Mouse (Mus musculus): ENCODE results near the gene Tango2. TPM values are rescaled to one million over a fixed set of nuclear protein-coding genes. Genes with fewer than 3 reads are reported as not detected.

Tango2 gene
- polyA plus RNA-seq, 1 experiment from 2014 or later: 23.7 TPM

- WGBS: 85% methylated on average over 8 of the region's 8 CpGs
- Histone ChIP-seq H3K9me3 (replicated peaks) (no peaks in the 10 kb centered on the region), H3K4me1 (peaks cover 60% of the 10 kb centered on the region), H3K27ac (peak overlapping the region; percentile 53; the same call in 1 of the 2 replicates), H3K27me3 (ENCODE audit: low read depth, poor library complexity, severe bottlenecking) (no peaks in the 10 kb centered on the region), H3K4me3 (no peak overlapping the region), H3K36me3 (no peaks in the 10 kb centered on the region)
- DNase-seq (ENCODE audit: low spot score): no peak
Observed at GRCm38 (mm10) chr16:18379338-18380001, 31.6 kb upstream of the Tango2 start.

GRCm38 (mm10) chr16:18378489-18378888 lies 30.6 kb upstream of the Tango2 start:
- H3K4me3 ChIP-seq: no peak overlapping the region
- DNase-seq (ENCODE audit: low spot score): no peak
- no peaks in the 10 kb centered on the region for H3K27me3 ChIP-seq (ENCODE audit: low read depth, poor library complexity, severe bottlenecking)
- no peak overlapping the region for H3K27ac ChIP-seq
- no peaks in the 10 kb centered on the region for H3K9me3 ChIP-seq (replicated peaks)
- H3K4me1 ChIP-seq: peaks cover 51% of the 10 kb centered on the region
- no peaks in the 10 kb centered on the region for H3K36me3 ChIP-seq
- WGBS: 26% methylated on average over 1 of the region's 1 CpGs

- Histone ChIP-seq H3K9me3 (replicated peaks) (no peaks in the 10 kb centered on the region), H3K27me3 (ENCODE audit: low read depth, poor library complexity, severe bottlenecking) (no peaks in the 10 kb centered on the region), H3K27ac (no peak overlapping the region), H3K4me1 (peaks cover 38% of the 10 kb centered on the region), H3K4me3 (no peak overlapping the region), H3K36me3 (no peaks in the 10 kb centered on the region)
- WGBS: 51% methylated on average over 3 of the region's 3 CpGs
- no peak for DNase-seq (ENCODE audit: low spot score)
Observed at GRCm38 (mm10) chr16:18377203-18377602, 29.3 kb upstream of the Tango2 start.

- H3K27ac ChIP-seq: no peak overlapping the region
Observed at GRCm38 (mm10) chr16:18376297-18376954, 28.5 kb upstream of the Tango2 start.

GRCm38 (mm10) chr16:18373632-18374031 lies 25.7 kb upstream of the Tango2 start:
- 92% methylated on average over 4 of the region's 4 CpGs for WGBS
- peaks cover 9% of the 10 kb centered on the region for H3K4me1 ChIP-seq
- no peak for DNase-seq (ENCODE audit: low spot score)
- H3K27ac ChIP-seq: no peak overlapping the region
- H3K36me3 ChIP-seq: no peaks in the 10 kb centered on the region
- H3K9me3 ChIP-seq (replicated peaks): no peaks in the 10 kb centered on the region
- H3K4me3 ChIP-seq: no peak overlapping the region
- no peaks in the 10 kb centered on the region for H3K27me3 ChIP-seq (ENCODE audit: low read depth, poor library complexity, severe bottlenecking)

More at GRCm38 (mm10) chr16:18376297-18376954, 28.5 kb upstream of the Tango2 start:
- DNase-seq (ENCODE audit: low spot score): no peak
- Histone ChIP-seq H3K27me3 (ENCODE audit: low read depth, poor library complexity, severe bottlenecking) (no peaks in the 10 kb centered on the region), H3K4me3 (no peak overlapping the region), H3K36me3 (no peaks in the 10 kb centered on the region), H3K9me3 (replicated peaks) (no peaks in the 10 kb centered on the region), H3K4me1 (peaks cover 30% of the 10 kb centered on the region)
- WGBS: 91% methylated on average over 7 of the region's 7 CpGs

- no peak overlapping the region for H3K27ac ChIP-seq
- no peak for DNase-seq (ENCODE audit: low spot score)
- no peaks in the 10 kb centered on the region for H3K9me3 ChIP-seq (replicated peaks)
- 90% methylated on average over 3 of the region's 3 CpGs for WGBS
- no peaks in the 10 kb centered on the region for H3K4me1 ChIP-seq
- no peak overlapping the region for H3K4me3 ChIP-seq
- no peaks in the 10 kb centered on the region for H3K36me3 ChIP-seq
- H3K27me3 ChIP-seq (ENCODE audit: low read depth, poor library complexity, severe bottlenecking): no peaks in the 10 kb centered on the region
Observed at GRCm38 (mm10) chr16:18370197-18370596, 22.3 kb upstream of the Tango2 start.

GRCm38 (mm10) chr16:18366849-18367248 lies 18.9 kb upstream of the Tango2 start:
- DNase-seq (ENCODE audit: low spot score): no peak
- no peak overlapping the region for H3K4me3 ChIP-seq
- no peak overlapping the region for H3K27ac ChIP-seq
- no peaks in the 10 kb centered on the region for H3K9me3 ChIP-seq (replicated peaks)
- H3K4me1 ChIP-seq: no peaks in the 10 kb centered on the region
- H3K36me3 ChIP-seq: no peaks in the 10 kb centered on the region
- WGBS: 51% methylated on average over 4 of the region's 4 CpGs
- no peaks in the 10 kb centered on the region for H3K27me3 ChIP-seq (ENCODE audit: low read depth, poor library complexity, severe bottlenecking)

- 83% methylated on average over 8 of the region's 8 CpGs for WGBS
- Histone ChIP-seq H3K36me3 (no peaks in the 10 kb centered on the region), H3K4me1 (0 out of 2 replicates have a peak, but pooled peaks cover 3% of the 10 kb centered on the region), H3K4me3 (no peak overlapping the region), H3K27me3 (ENCODE audit: low read depth, poor library complexity, severe bottlenecking) (no peaks in the 10 kb centered on the region), H3K9me3 (replicated peaks) (no peaks in the 10 kb centered on the region), H3K27ac (no peak overlapping the region)
- DNase-seq (ENCODE audit: low spot score): no peak
Observed at GRCm38 (mm10) chr16:18362948-18363347, 15.0 kb upstream of the Tango2 start.

- Histone ChIP-seq H3K9me3 (replicated peaks) (no peaks in the 10 kb centered on the region), H3K4me1 (0 out of 2 replicates have a peak, but pooled peaks cover 3% of the 10 kb centered on the region), H3K4me3 (no peak overlapping the region), H3K27ac (no peak overlapping the region), H3K27me3 (ENCODE audit: low read depth, poor library complexity, severe bottlenecking) (no peaks in the 10 kb centered on the region), H3K36me3 (no peaks in the 10 kb centered on the region)
- no peak for DNase-seq (ENCODE audit: low spot score)
- 69% methylated on average over 6 of the region's 6 CpGs for WGBS
Observed at GRCm38 (mm10) chr16:18360151-18360805, 12.4 kb upstream of the Tango2 start.

- Histone ChIP-seq H3K36me3 (no peaks in the 10 kb centered on the region), H3K9me3 (replicated peaks) (no peaks in the 10 kb centered on the region), H3K4me1 (0 out of 2 replicates have a peak, but pooled peaks cover 3% of the 10 kb centered on the region), H3K27me3 (ENCODE audit: low read depth, poor library complexity, severe bottlenecking) (no peaks in the 10 kb centered on the region), H3K4me3 (no peak overlapping the region), H3K27ac (no peak overlapping the region)
- DNase-seq (ENCODE audit: low spot score): no peak
- WGBS: 87% methylated on average over 6 of the region's 6 CpGs
Observed at GRCm38 (mm10) chr16:18357977-18358376, 10.1 kb upstream of the Tango2 start.

GRCm38 (mm10) chr16:18356961-18357360 lies 9.1 kb upstream of the Tango2 start:
- no peak for DNase-seq (ENCODE audit: low spot score)
- WGBS: 73% methylated on average over 1 of the region's 1 CpGs
- Histone ChIP-seq H3K27me3 (ENCODE audit: low read depth, poor library complexity, severe bottlenecking) (no peaks in the 10 kb centered on the region), H3K9me3 (replicated peaks) (no peaks in the 10 kb centered on the region), H3K4me1 (0 out of 2 replicates have a peak, but pooled peaks cover 3% of the 10 kb centered on the region), H3K36me3 (no peaks in the 10 kb centered on the region), H3K27ac (no peak overlapping the region), H3K4me3 (no peak overlapping the region)

- no peak for DNase-seq (ENCODE audit: low spot score)
- Histone ChIP-seq H3K27ac (no peak overlapping the region), H3K4me3 (no peak overlapping the region), H3K9me3 (replicated peaks) (no peaks in the 10 kb centered on the region), H3K36me3 (no peaks in the 10 kb centered on the region), H3K4me1 (peaks cover 9% of the 10 kb centered on the region), H3K27me3 (ENCODE audit: low read depth, poor library complexity, severe bottlenecking) (peaks cover 36% of the 10 kb centered on the region)
- WGBS: 79% methylated on average over 1 of the region's 1 CpGs
Observed at GRCm38 (mm10) chr16:18353106-18353505, 5.2 kb upstream of the Tango2 start.
